In the genomic region with DNA sequence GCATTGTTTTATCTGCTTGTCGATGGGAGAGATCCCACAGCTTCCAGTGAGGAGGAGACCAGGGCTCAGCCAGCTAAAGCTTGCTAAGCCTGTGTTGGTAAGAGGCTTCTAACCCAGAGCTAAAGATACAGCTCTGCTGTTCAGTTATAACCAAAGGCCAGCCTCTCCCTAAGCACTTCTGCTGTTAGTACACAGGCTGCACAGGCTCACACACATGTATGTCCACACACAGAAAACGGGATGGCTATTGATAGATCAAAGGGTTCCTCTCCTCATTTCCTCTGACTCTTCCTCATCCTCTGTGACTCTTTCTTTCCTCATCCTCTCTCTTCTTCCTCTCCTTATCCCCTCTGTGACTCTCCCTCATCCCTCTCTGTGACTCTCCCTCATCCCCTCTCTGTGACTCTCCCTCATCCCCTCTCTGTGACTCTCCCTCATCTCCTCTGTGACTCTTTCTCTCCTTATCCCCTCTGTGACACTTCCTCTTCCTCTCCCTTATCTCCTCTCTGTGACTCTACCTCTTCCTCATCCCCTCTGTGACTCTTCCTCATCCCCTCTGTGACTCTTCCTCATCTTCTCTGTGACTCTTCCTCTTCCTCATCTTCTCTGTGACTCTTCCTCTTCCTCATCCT, we compare ENCODE assay signal across 27 mouse cellular contexts.
DNase-seq lines count a peak whose midpoint lies in the region; ATAC-seq and TF ChIP-seq lines count a peak whose summit lies in the region.
"Had no signal": no experiment of that assay in that cellular context is flagged by ENCODE, and none has a peak within 500 bp of the region (broad histone marks: within the 10 kb centered on the region; RNA-seq: fewer than 3 reads in every experiment).

No protein-coding gene starts in this region.

- no peak overlapping the region for H3K9ac ChIP-seq in liver, embryonic 12.5 days
- no peak overlapping the region for H3K9ac ChIP-seq in liver, postnatal 0 days (replicated peaks)
- H3K9ac ChIP-seq in liver, embryonic 14.5 days (replicated peaks), result no peak overlapping the region
- H3K9ac ChIP-seq: forebrain, embryonic 12.5 days; heart, embryonic 12.5 days; hindbrain, embryonic 14.5 days; kidney, embryonic 15.5 days; limb, embryonic 13.5 days; liver, embryonic 15.5 days; midbrain, embryonic 13.5 days had no signal

- H3K9me3 ChIP-seq in liver, embryonic 12.5 days (replicated peaks), result no peaks in the 10 kb centered on the region
- no peaks in the 10 kb centered on the region for H3K9me3 ChIP-seq in liver, postnatal 0 days (ENCODE audit: low read length)
- H3K9me3 ChIP-seq in liver, embryonic 14.5 days (ENCODE audit: control insufficient read depth, low read length), result no peaks in the 10 kb centered on the region
- H3K9me3 ChIP-seq: forebrain, embryonic 12.5 days; heart, embryonic 12.5 days; kidney, embryonic 15.5 days; limb, embryonic 13.5 days; liver, embryonic 15.5 days; midbrain, embryonic 13.5 days had no signal

- peak; percentile 15; the same call in 1 of the 2 replicates for ATAC-seq in liver, embryonic 12.5 days
- ATAC-seq in liver, postnatal 0 days, result no peak
- ATAC-seq in liver, embryonic 14.5 days (ENCODE audit: insufficient read depth), result peak; percentile 23; the same call in 1 of the 2 replicates
- ATAC-seq: inflammation-experienced regulatory T-cells, adult 6 months; midbrain, embryonic 13.5 days had no signal

- no peaks in the 10 kb centered on the region for H3K4me1 ChIP-seq in liver, embryonic 12.5 days
- no peaks in the 10 kb centered on the region for H3K4me1 ChIP-seq in liver, postnatal 0 days (ENCODE audit: insufficient read depth)
- no peaks in the 10 kb centered on the region; a peak in 1 of 4 replicates for H3K4me1 ChIP-seq in liver, embryonic 14.5 days (replicated peaks; ENCODE audit: control insufficient read depth in 2 of 2, insufficient read depth in 2 of 2, low read length in 1 of 2)
- H3K4me1 ChIP-seq: heart, embryonic 12.5 days; kidney, embryonic 15.5 days; limb, embryonic 13.5 days; liver, embryonic 15.5 days; midbrain, embryonic 13.5 days had no signal

- peaks cover 39% of the 10 kb centered on the region for H3K36me3 ChIP-seq in liver, embryonic 12.5 days
- no peaks in the 10 kb centered on the region for H3K36me3 ChIP-seq in liver, postnatal 0 days (replicated peaks; ENCODE audit: insufficient read depth, low read length)
- H3K36me3 ChIP-seq in liver, embryonic 14.5 days (replicated peaks; ENCODE audit: control insufficient read depth, insufficient read depth, low read depth), result no peaks in the 10 kb centered on the region
- peaks cover 9% of the 10 kb centered on the region for H3K36me3 ChIP-seq in splenic B cell, adult 2 months (ENCODE audit: control insufficient read depth, insufficient read depth, low read length, poor library complexity, severe bottlenecking)
- H3K36me3 ChIP-seq: kidney, embryonic 15.5 days had no signal

- TF ChIP-seq EP300 in liver, postnatal 0 days (IDR thresholded peaks at IDR 0.05; ENCODE audit: low read depth), result no peak
- no peak for TF ChIP-seq EP300 in liver, embryonic 14.5 days (IDR thresholded peaks at IDR 0.05; ENCODE audit: low read depth)

- DNase-seq in liver, postnatal 0 days, result no peak
- peak; percentile 7 for DNase-seq in MEL-GATA-1-ER (ENCODE audit: extremely low read depth, low read depth)
- DNase-seq in liver, embryonic 14.5 days (ENCODE audit: low read depth in 3 of 3, low spot score in 3 of 3), result no peak
- DNase-seq in splenic B cell, adult 2 months (ENCODE audit: low read depth, low spot score), result peak; percentile 55
- no peak for DNase-seq in cerebellum, adult 18-20 months
- no peak for DNase-seq in Muller cell, postnatal 12 days (ENCODE audit: inconsistent ontology term)
- DNase-seq: adrenal gland, adult 8-10 months; cerebellum, adult 9-10 months; gastrocnemius, postnatal 14 days; heart, adult 18-20 months; heart, postnatal 4 days; kidney, adult 18-20 months; kidney, postnatal 25 days; lung, postnatal 36 days; right cerebral cortex, postnatal 25 days; thymus, postnatal 4 days had no signal

- no peak overlapping the region for H3K27ac ChIP-seq in liver, embryonic 12.5 days
- no peak overlapping the region for H3K27ac ChIP-seq in liver, postnatal 0 days (ENCODE audit: low read depth)
- no peak overlapping the region for H3K27ac ChIP-seq in liver, embryonic 14.5 days
- H3K27ac ChIP-seq: forebrain, embryonic 12.5 days; hindbrain, embryonic 14.5 days; kidney, embryonic 15.5 days; limb, embryonic 13.5 days; liver, embryonic 15.5 days; midbrain, embryonic 13.5 days had no signal

- H3K27me3 ChIP-seq in liver, embryonic 12.5 days (replicated peaks), result no peaks in the 10 kb centered on the region
- H3K27me3 ChIP-seq in liver, postnatal 0 days (ENCODE audit: insufficient read depth, low read length), result no peaks in the 10 kb centered on the region
- H3K27me3 ChIP-seq in liver, embryonic 14.5 days (ENCODE audit: control insufficient read depth, insufficient read depth, low read length), result no peaks in the 10 kb centered on the region
- H3K27me3 ChIP-seq in splenic B cell, adult 2 months (ENCODE audit: control insufficient read depth, insufficient read depth, low read length, poor library complexity, severe bottlenecking), result no peaks in the 10 kb centered on the region
- H3K27me3 ChIP-seq: CH12.LX; forebrain, embryonic 12.5 days; heart, embryonic 12.5 days; limb, embryonic 13.5 days; liver, embryonic 15.5 days; midbrain, embryonic 13.5 days had no signal

- no peak overlapping the region for H3K4me3 ChIP-seq in liver, embryonic 12.5 days
- no peak overlapping the region for H3K4me3 ChIP-seq in liver, postnatal 0 days (ENCODE audit: low read depth, low read length)
- no peak overlapping the region for H3K4me3 ChIP-seq in liver, embryonic 14.5 days (ENCODE audit: insufficient read depth in 1 of 2, low read depth in 2 of 2, low read length in 2 of 2)
- H3K4me3 ChIP-seq: erythroblast, embryonic 14.5 days; forebrain, embryonic 12.5 days; heart, embryonic 12.5 days; kidney, embryonic 15.5 days; limb, embryonic 13.5 days; liver, embryonic 15.5 days; midbrain, embryonic 13.5 days had no signal

- H3K4me2 ChIP-seq in liver, embryonic 12.5 days, result no peak overlapping the region
- H3K4me2 ChIP-seq in liver, postnatal 0 days (ENCODE audit: low read depth, low read length), result no peak overlapping the region
- no peak overlapping the region for H3K4me2 ChIP-seq in liver, embryonic 14.5 days (ENCODE audit: low read depth)
- H3K4me2 ChIP-seq: forebrain, embryonic 12.5 days; heart, embryonic 12.5 days; hindbrain, embryonic 14.5 days; kidney, embryonic 15.5 days; limb, embryonic 13.5 days; liver, embryonic 15.5 days; midbrain, embryonic 13.5 days had no signal

- TF ChIP-seq CTCF in liver, postnatal 0 days (IDR thresholded peaks at IDR 0.05; ENCODE audit: low read depth), result no peak
- no peak for TF ChIP-seq CTCF in liver, embryonic 14.5 days (IDR thresholded peaks at IDR 0.05; ENCODE audit: low read depth)

- WGBS in liver, embryonic 12.5 days (ENCODE audit: insufficient replicate concordance), result 67% methylated on average over 2 of the region's 2 CpGs
- WGBS in liver, postnatal 0 days (ENCODE audit: insufficient replicate concordance), result 76% methylated on average over 2 of the region's 2 CpGs
- 54% methylated on average over 2 of the region's 2 CpGs for WGBS in liver, embryonic 14.5 days (ENCODE audit: insufficient replicate concordance)

Comparison
In these comparisons a context has a peak if more than half of its experiments do, and no peak if none do; other contexts are left out.
1. DNase-seq: peak in MEL-GATA-1-ER (single experiment) and splenic B cell, adult 2 months (single experiment); none in liver, postnatal 0 days (single experiment), liver, embryonic 14.5 days (0 of 3), cerebellum, adult 18-20 months (0 of 2) and Muller cell, postnatal 12 days (single experiment).